Mouse (Mus musculus) kidney, adult 8-10 months (tissue): ENCODE results near the gene Ly86.

ENCODE experiments used
- DNase-seq, 2 experiments: peaks; one replicate each; pipeline ENCODE4 v3.0.0; 2022

Ly86 gene

GRCm38 (mm10) chr13:37433142-37433541, 88.1 kb downstream of the Ly86 start:
- no peak for DNase-seq

- no peak for DNase-seq
These were observed 88.7 kb downstream of the Ly86 start for GRCm38 (mm10) chr13:37433730-37434129.

GRCm38 (mm10) chr13:37434137-37434772, 89.2 kb downstream of the Ly86 start:
- peak; percentile 63 to 67 for DNase-seq

GRCm38 (mm10) chr13:37434841-37435240, 89.8 kb downstream of the Ly86 start:
- no peak for DNase-seq

GRCm38 (mm10) chr13:37436267-37437013, 91.4 kb downstream of the Ly86 start:
- DNase-seq, result no peak

DNA sequence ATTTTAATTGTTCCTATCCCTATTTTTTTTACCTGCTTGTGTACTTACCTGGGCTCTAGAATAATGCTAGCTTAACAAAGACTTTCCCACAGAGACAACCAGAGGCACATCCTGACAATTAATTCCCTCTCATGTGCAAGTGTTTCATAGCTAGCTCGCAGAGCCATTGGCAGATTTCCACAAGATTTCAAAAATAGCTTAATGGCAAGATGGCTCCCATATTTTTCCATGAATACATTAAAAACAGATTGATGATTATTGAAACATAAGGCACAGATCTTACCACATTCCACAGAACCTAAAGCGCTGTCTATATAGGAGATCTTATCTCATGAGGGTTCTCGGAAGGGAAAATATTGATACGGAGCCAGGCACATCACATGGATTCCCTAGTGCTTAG, 93.8 kb downstream of the Ly86 start:
- no peak for DNase-seq

DNA sequence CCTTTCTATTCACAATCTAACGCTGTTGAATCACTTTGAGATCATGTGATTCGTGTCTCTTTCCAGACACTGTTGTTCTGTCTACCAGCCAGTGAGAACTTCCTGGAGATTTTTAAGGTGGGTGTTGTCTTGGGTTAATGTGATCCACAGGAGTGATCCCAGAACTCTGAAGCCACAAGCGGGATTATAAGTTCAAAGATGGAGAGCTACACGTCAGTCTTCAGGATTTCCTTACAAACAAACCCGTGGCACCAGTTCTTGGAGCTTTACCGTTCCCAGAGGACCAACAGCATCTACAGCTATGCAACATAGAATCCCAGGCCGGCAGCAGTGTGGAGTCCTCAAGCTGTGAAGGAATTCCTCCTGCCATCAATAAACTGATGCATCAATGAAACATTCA, 94.5 kb downstream of the Ly86 start:
- no peak for DNase-seq

DNA sequence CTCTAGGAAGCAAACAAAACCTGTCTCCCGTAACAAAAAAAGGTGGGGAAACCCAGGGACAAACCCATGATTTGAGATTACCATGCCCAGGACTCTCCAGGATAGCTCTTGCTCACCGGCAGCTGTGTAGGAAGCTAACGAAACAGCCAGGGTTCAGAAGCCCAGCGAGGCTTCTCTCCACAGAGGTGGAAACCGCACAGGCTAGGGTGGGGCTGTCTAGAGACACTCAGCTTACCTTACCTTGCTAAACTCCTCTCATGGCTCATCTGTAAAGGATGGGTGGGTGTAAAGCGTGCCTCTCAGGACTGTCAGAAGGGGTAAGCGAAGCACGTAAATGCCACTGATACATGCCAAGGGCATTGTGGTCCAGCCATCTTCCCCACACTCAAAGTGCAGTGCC, 94.9 kb downstream of the Ly86 start:
- no peak for DNase-seq

GRCm38 (mm10) chr13:37440593-37441307, 95.7 kb downstream of the Ly86 start:
- no peak for DNase-seq

- no peak for DNase-seq
These were observed 97.0 kb downstream of the Ly86 start for GRCm38 (mm10) chr13:37442058-37442457.

GRCm38 (mm10) chr13:37442531-37442930, 97.5 kb downstream of the Ly86 start:
- no peak for DNase-seq

DNA sequence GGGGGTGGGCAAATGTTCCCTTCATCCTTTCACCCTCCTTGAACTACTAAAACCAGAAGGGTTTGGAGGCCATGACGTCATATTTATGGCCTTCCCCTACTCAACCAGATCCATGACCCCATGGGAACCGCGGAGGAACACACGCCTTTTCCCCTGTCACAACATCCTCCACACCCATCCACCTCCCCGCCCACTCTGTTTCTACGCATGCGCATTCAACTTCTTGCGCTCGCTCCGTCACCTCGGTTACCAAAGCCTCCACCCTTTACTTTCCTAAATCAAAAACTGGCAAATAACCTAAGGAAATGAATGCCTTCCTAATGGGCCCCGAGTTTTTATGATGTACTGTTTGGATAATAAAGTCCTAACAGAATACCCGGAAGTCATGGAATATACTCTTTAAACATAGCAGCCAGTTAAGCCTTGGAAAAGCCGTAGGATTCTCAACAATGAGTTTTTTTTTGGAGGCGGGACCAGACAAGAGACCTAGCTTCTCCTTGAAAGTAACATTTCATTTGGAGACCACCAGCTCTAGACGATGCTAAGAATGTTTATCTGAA, 101.8 kb downstream of the Ly86 start:
- no peak for DNase-seq

- no peak for DNase-seq
These were observed 106.0 kb downstream of the Ly86 start for GRCm38 (mm10) chr13:37451021-37451420.

DNA sequence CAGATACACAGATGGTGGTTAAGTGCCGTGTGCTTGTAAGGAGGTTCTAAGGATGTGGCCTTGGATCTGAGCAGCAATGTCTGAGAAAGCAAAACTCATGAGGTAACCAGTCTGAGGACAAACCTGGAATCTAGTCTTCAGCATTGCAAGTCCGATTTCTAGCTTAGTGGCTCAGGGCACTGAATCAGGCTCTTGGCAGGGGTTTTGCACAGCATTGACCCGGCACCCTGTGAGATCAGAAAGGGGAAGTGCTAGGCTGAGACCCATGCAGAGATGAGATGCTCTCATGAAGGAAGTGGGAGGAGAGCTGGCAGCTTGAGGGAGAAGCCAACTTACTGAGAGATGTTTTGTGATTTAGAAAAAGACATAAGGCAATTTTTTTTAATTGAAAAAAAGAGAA, 106.5 kb downstream of the Ly86 start:
- no peak for DNase-seq

DNA sequence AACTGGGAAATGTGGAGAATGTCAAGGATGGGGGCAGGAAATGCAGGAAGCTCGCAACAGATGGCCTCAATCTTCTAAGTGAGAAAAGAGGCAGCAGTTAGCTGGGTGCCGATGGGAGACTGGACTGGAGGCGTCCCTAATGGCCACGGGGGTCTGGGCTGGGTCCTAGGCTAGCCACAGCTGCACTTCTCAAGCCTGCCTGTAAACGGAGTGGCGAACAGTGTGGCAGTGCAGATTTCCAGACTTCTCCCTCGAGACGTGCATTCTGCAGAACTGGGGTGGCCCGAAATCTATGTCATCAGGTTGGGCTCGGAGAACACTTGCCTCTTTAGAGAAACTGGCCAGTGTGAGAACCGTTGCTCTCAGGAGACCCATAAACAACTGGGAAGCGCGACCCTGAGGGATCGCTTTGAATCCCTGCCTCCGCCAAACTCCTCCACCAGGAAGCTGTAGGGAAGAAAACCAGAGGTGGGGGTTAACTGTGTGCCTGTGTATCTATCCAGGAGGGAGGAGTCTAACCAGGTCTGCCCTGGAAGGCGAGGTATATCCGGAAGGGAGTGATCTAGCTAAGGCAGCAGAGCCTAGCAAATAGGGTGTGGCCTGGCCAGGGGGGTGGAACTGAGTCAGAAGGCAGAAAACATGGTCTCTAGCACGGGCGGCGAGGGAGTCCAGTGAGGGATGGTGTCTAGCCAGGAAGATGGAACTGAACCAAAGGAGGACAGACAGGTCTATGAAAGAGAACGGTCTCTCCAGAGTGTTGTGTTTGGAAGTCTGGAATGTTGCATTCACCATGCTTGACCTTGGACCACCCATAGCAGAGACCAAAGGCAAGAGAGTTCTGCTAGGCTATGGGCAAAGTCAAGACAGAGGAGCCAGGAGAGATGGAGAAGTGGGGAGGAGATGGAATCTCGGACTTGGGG, 107.3 kb downstream of the Ly86 start:
- DNase-seq, result peak; percentile 58 to 72

DNA sequence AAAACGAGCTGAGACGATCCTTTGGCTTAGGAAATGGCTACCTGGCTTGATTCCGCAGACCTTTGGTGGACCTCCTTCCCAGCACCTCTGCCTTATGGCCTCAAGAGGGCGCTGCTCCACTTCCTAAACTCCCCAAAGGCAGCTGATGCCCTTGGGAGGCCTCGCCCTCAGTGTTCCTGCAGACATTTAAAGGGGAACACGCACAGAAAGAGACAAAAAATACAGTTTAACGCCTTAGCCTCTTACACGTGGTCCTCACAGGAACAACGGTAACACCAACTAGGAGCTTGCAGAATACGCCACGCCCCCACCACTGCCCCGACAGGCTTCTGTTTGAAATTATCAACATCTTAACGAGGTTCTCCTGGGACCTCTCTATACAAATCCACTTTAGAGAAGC, 108.2 kb downstream of the Ly86 start:
- DNase-seq, result peak; percentile 88 to 92

GRCm38 (mm10) chr13:37454356-37454755, 109.3 kb downstream of the Ly86 start:
- no peak for DNase-seq

- no peak for DNase-seq
These were observed 110.6 kb downstream of the Ly86 start for GRCm38 (mm10) chr13:37455561-37455960.

- DNase-seq, result peak; percentile 53 to 68
These were observed 112.2 kb downstream of the Ly86 start for GRCm38 (mm10) chr13:37457007-37457827.

GRCm38 (mm10) chr13:37458557-37458956, 113.5 kb downstream of the Ly86 start:
- DNase-seq, result no peak

DNA sequence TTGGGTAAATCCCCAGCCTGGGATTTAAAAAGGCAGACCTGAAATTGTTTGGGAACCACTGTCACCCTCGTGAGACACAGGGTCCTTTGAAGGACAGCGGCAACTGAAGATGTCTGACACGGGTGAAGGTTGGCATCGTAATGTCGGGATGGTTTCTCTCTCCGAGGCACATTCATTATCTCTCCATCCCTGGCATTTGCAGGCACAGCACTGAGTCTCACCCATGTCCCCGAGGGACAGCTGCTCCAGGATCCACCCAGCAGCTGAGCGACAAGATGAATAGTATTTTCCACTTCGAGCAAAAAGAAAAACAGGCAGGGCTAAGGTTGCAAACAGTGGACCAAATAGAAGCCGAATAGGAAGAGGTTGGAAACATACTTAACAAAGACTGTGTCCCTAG, 114.0 kb downstream of the Ly86 start:
- DNase-seq, result no peak
